Mouse (Mus musculus) NIH3T3 (cell line): ENCODE data around the gene Alg11.

Experiments
- DNase-seq: peaks from one replicate; pipeline ENCODE4 v3.0.0-alpha.2; 2012; ENCODE audit warnings: low read depth

Alg11 gene

GRCm38 (mm10) chr8:22060446-22060889 is at the start of gene Alg11:
Gene Alg11 (plus strand): TSS chr8:22060721.
- peak; percentile 100 for DNase-seq

- no peak for DNase-seq
Measured at GRCm38 (mm10) chr8:22013034-22013707, 47.4 kb upstream of the Alg11 start.

GRCm38 (mm10) chr8:22017731-22018130 is 42.8 kb upstream of the Alg11 start:
- DNase-seq: no peak

GRCm38 (mm10) chr8:22019498-22019897 is 41.0 kb upstream of the Alg11 start:
- DNase-seq: no peak

GRCm38 (mm10) chr8:22022244-22022643 is 38.3 kb upstream of the Alg11 start:
- no peak for DNase-seq

- no peak for DNase-seq
Measured at GRCm38 (mm10) chr8:22025241-22025640, 35.3 kb upstream of the Alg11 start.

GRCm38 (mm10) chr8:22028973-22029372 is 31.5 kb upstream of the Alg11 start:
- DNase-seq: no peak

- no peak for DNase-seq
Measured at GRCm38 (mm10) chr8:22030990-22031389, 29.5 kb upstream of the Alg11 start.

GRCm38 (mm10) chr8:22036137-22036536 is 24.4 kb upstream of the Alg11 start:
- no peak for DNase-seq

GRCm38 (mm10) chr8:22037022-22037421 is 23.5 kb upstream of the Alg11 start:
- no peak for DNase-seq

GRCm38 (mm10) chr8:22039468-22040152 is 20.9 kb upstream of the Alg11 start:
- DNase-seq: no peak

- DNase-seq: no peak
Measured at GRCm38 (mm10) chr8:22040153-22040509, 20.4 kb upstream of the Alg11 start.

- DNase-seq: no peak
Measured at GRCm38 (mm10) chr8:22042515-22042914, 18.0 kb upstream of the Alg11 start.

GRCm38 (mm10) chr8:22043706-22044105 is 16.8 kb upstream of the Alg11 start:
- no peak for DNase-seq

- DNase-seq: peak; percentile 59
Measured at GRCm38 (mm10) chr8:22047699-22048464, 12.6 kb upstream of the Alg11 start.

GRCm38 (mm10) chr8:22054674-22055491 is 5.6 kb upstream of the Alg11 start:
- no peak for DNase-seq

GRCm38 (mm10) chr8:22055492-22055877 is 5.0 kb upstream of the Alg11 start:
- DNase-seq: no peak

- no peak for DNase-seq
Measured at GRCm38 (mm10) chr8:22056850-22057249, 3.7 kb upstream of the Alg11 start.

- no peak for DNase-seq
Measured at GRCm38 (mm10) chr8:22058368-22058767, 2.2 kb upstream of the Alg11 start.

GRCm38 (mm10) chr8:22059153-22059738 is 1.3 kb upstream of the Alg11 start:
- DNase-seq: no peak

- DNase-seq: no peak
Measured at GRCm38 (mm10) chr8:22059821-22060445, 588 bp upstream of the Alg11 start, which contains the start of gene Atp7b. Gene Atp7b (minus strand): TSS chr8:22060305.
